16 mouse cellular contexts compared by ENCODE assay signal in genomic region chr6:38859819-38860218, GRCm38 (mm10).
"Had no signal": no experiment of that assay in that cellular context is flagged by ENCODE, and none has a peak within 500 bp of the region (broad histone marks: within the 10 kb centered on the region; RNA-seq: fewer than 3 reads in every experiment).

No protein-coding gene starts in this region.

- H3K4me3 ChIP-seq: lung, embryonic 15.5 days; midbrain, embryonic 13.5 days; midbrain, embryonic 15.5 days; neural tube, embryonic 12.5 days; stomach, embryonic 15.5 days had no signal

- H3K27ac ChIP-seq: lung, embryonic 15.5 days; macrophage; midbrain, embryonic 13.5 days; midbrain, embryonic 15.5 days; neural tube, embryonic 12.5 days; stomach, embryonic 15.5 days; stomach, postnatal 0 days had no signal

- ATAC-seq: lung, postnatal 0 days; midbrain, embryonic 13.5 days; midbrain, embryonic 15.5 days had no signal

- H3K9ac ChIP-seq: lung, embryonic 15.5 days; midbrain, embryonic 13.5 days; midbrain, embryonic 15.5 days; neural tube, embryonic 12.5 days; stomach, embryonic 15.5 days had no signal

- H3K27me3 ChIP-seq: lung, embryonic 15.5 days; megakaryocyte, embryonic 14.5 days; midbrain, embryonic 13.5 days; midbrain, embryonic 15.5 days; neural tube, embryonic 12.5 days; stomach, embryonic 15.5 days had no signal

- H3K4me2 ChIP-seq: lung, embryonic 15.5 days; midbrain, embryonic 11.5 days; midbrain, embryonic 13.5 days; midbrain, embryonic 15.5 days; neural tube, embryonic 12.5 days; stomach, embryonic 15.5 days had no signal

- DNase-seq: lung, postnatal 14 days; lung, postnatal 36 days; right cerebral cortex, postnatal 14 days; thymus, adult 2 months; thymus, postnatal 25 days; thymus, postnatal 4 days had no signal

- H3K36me3 ChIP-seq: lung, embryonic 15.5 days; midbrain, embryonic 13.5 days; midbrain, embryonic 15.5 days; neural tube, embryonic 12.5 days; stomach, embryonic 15.5 days had no signal

- H3K9me3 ChIP-seq: lung, embryonic 15.5 days; megakaryocyte, embryonic 14.5 days; midbrain, embryonic 13.5 days; midbrain, embryonic 15.5 days; neural tube, embryonic 12.5 days; stomach, embryonic 15.5 days had no signal
